Mouse (Mus musculus) adrenal gland, adult 8-10 months (tissue): ENCODE measurements around the gene Tmem9b. TPM values are rescaled to one million over a fixed set of nuclear protein-coding genes. Genes with fewer than 3 reads are reported as not detected.

ENCODE experiments used
- DNase-seq: peaks from one replicate; pipeline ENCODE4 v3.0.0; 2022
- total RNA-seq, 4 experiments: library from RNA; stranded (reverse); gene quantifications; 2 replicates each; pipeline ENCODE4 v1.2.4; 2022

The Tmem9b gene
- 10 to 100 TPM; 48.7 to 52.2 (median 51.1) TPM for total RNA-seq

GRCm38 (mm10) chr7:109752008-109752925, at the start of gene Tmem9b:
TSS of gene Tmem9b (minus strand) at chr7:109752875.
- peak; percentile 70 for DNase-seq

DNA sequence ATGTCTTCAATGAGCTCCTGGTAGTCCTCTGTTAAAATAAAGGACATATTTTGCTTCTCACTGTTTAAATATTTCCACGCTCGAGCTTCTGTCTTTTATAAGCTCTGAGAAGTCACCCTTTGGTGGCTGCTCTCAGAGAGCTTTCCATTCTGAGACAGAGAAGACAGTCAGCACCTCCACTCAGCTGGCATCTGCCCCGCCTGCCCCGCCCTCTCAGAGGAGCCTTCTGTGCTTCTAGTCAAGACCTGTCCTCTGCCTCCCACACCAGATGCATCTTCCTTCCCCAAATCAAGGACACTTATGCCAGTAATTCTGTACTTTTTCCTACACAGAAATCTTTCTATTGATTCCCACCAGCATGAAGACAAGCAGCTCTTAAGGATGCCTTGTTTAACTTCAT, 48.0 kb upstream of the Tmem9b start:
- no peak for DNase-seq

GRCm38 (mm10) chr7:109799168-109799567, 46.5 kb upstream of the Tmem9b start:
- DNase-seq: peak; percentile 28

- no peak for DNase-seq
Observed at GRCm38 (mm10) chr7:109795564-109795963, 42.9 kb upstream of the Tmem9b start.

DNA sequence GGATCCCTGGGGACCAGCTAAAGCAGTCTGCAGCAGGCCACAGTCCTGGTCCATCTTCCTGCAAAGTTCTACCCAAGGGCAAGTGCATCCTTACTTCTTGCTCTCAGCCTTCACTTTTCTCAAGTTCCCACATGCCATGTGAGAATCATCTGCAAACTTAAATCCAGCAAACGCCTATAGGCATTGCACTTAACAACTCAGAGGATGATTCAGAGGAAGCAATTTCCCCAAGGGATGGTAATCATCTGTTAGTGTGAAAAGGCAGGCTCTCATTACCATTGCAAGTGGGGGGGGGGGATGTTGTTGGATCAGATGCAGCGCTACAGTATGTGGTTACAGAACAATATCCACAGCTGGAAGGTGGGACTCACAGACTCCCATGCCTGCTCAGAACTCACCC, 41.9 kb upstream of the Tmem9b start:
- no peak for DNase-seq

DNA sequence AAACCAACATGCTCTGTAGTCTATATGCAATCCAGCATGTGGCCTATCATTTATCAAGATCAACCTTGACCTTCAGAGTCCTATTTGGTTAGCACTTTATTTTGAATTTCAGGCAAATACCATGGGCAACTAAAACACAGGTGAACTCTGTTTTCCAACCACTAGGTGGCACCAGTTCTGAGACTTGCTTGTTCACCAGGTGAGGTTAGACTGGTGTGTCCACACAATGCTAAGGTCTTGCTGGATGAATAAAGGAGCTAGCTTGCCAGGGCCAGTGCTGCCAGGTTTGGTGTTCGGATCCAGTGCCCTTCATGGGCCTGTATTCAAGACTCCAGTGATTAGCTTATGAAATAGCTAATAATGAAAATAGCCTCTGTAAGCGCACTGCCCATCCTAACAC, 40.1 kb upstream of the Tmem9b start:
- no peak for DNase-seq

DNA sequence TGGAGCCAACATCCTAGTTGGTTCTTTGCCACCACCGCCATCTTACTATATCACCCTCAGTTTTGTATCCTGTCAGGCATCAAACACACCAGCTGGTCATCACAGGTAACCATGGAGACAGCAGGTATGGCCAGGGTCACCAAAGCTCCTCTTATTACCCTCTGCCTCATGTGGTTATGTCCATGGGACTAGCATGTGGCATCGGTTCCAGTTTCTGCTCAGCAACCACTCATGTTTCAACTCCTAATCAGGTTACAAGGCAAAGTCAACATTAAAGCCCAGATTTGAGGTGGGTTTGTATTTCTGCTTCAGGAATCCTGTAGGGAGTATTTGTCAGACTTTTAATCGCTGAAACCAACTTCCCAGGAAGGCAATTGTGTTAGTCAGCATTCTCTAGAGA, 38.1 kb upstream of the Tmem9b start:
- DNase-seq: no peak

DNA sequence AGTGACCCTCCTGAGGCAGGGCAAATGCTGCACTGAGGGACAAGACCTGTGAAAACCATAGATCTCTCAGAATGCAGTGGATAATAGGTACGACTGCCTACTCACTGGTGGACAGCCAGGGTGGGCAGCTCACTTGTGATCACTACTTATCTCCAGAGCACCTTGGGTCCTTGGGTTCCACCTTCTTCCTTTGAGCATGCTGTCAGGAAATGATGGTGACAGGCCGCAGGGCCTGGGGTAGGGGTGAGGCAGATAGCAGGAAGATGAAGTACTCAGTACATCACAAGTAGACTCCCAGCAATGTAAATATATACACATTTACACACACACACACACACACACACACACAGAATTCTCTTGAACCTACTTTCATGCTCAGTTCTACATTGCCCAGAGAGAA, 35.2 kb upstream of the Tmem9b start:
- no peak for DNase-seq

DNA sequence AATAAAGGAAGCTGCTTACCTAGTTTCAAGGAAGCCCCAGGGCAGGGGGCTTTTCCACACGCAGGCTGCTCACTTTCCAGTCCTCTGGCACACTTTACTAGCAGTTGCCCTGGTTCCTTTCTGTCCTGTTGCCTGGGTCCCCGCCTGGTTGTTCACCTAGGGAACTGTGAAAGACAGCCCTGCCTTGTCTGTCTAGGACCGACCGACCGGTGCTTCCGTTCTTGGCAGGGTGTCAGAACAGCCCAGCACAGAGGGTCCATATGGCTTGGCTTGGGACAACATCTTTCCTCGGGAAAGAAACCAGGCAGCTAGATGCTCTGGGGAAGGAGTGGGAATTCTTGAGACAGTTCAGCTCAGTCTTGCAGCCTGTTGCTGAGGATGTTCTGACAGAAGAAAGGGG, 30.6 kb upstream of the Tmem9b start:
- DNase-seq: no peak

- peak; percentile 26 for DNase-seq
Observed at GRCm38 (mm10) chr7:109781470-109782203, 29.0 kb upstream of the Tmem9b start, which contains the start of gene Nrip3. TSS of gene Nrip3 (minus strand) at chr7:109782025.

GRCm38 (mm10) chr7:109781087-109781469, 28.4 kb upstream of the Tmem9b start:
- no peak for DNase-seq

GRCm38 (mm10) chr7:109772251-109772650, 19.6 kb upstream of the Tmem9b start:
- no peak for DNase-seq

- DNase-seq: no peak
Observed at GRCm38 (mm10) chr7:109768699-109769383, 16.2 kb upstream of the Tmem9b start.

- no peak for DNase-seq
Observed at GRCm38 (mm10) chr7:109767575-109768350, 15.1 kb upstream of the Tmem9b start.

DNA sequence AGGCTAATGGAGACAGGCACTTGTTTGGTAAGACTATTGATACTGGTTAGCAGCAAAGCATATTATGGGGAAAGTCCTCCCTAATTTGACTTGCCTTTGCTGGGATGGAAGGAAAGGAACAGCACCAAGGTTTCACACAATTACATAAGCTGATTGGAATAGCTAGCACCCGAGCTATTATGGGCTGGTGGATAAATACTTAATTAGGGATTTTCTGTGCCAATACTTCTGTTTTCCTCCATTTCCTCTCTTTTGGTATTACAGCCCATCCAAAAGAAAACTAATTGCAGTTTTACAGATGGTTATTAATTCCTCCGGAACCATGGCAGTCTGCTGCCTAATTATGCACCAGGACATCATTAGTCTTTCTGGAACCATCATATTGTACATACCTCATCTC, 11.3 kb upstream of the Tmem9b start:
- DNase-seq: no peak

GRCm38 (mm10) chr7:109756291-109756690, 3.6 kb upstream of the Tmem9b start:
- DNase-seq: no peak

DNA sequence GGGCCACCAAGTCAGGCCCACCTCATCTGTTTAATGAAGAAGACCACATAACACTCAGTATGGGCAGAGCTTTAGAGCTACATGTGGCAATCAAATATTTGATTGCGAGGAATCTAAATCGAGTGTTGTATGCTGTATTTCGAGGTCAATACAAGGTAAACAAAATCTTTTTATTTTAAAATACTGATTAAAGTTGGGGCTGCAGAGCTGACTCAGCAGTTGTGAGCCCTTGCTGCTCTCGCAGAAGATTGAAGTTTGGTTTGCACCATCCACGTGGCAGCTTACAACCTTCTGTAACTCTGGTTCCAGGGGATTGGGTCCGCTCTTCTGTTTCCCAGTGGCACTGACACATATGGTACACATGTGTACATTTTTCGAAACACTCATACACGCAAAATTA, 1.4 kb upstream of the Tmem9b start:
- DNase-seq: no peak

GRCm38 (mm10) chr7:109751427-109752007, 1.2 kb downstream of the Tmem9b start:
- DNase-seq: no peak

GRCm38 (mm10) chr7:109747747-109748146, 4.9 kb downstream of the Tmem9b start:
- DNase-seq: no peak

DNA sequence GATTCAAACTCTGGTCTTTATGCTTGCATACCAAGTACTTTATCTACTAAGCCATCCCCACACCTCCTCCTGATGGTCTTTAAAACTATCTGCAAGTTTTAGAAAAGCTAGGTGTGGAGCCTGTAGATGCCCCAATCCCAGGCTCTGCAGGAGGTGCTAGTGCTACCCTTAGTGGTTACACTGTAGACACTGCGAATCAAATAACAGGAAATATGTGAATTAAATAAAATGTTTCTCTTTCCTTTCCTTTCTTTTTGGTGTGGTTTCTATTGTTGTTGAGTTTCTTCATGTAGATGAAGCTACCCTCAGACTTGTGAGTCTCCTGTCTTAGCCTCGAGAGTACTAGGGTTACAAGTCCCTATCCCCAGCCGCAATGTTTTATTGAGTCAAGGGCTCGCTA, 11.0 kb downstream of the Tmem9b start:
- no peak for DNase-seq

- no peak for DNase-seq
Observed at GRCm38 (mm10) chr7:109741060-109741459, 11.6 kb downstream of the Tmem9b start.
